Mouse (Mus musculus) bone marrow macrophage, adult 2 months (primary cell): ENCODE results near the gene Gm20695. TPM values are rescaled to one million over a fixed set of nuclear protein-coding genes. Genes with fewer than 3 reads are reported as not detected.

ENCODE experiments used
- H3K27ac ChIP-seq: 2 replicates; pipeline ENCODE4 v1.5.1; 2012; ENCODE audit warnings: low read depth, low read length; ENCODE audit not compliant: insufficient read depth
- H3K4me1 ChIP-seq: 2 replicates; pipeline ENCODE4 v1.6.1; 2012; ENCODE audit warnings: low read length; ENCODE audit not compliant: control insufficient read depth, insufficient read depth
- H3K4me3 ChIP-seq: 2 replicates; pipeline ENCODE4 v1.5.1; 2012; ENCODE audit warnings: mild to moderate bottlenecking, low read length, moderate library complexity; ENCODE audit not compliant: insufficient read depth
- CTCF ChIP-seq: IDR thresholded peaks from 2 replicates; pipeline ENCODE4 v1.5.1; 2012; ENCODE audit warnings: low read depth, mild to moderate bottlenecking, low read length, moderate library complexity
- POLR2A ChIP-seq: IDR thresholded peaks from 2 replicates; pipeline ENCODE4 v1.6.1; 2012; ENCODE audit warnings: mild to moderate bottlenecking, low read depth, low read length, borderline replicate concordance
- polyA plus RNA-seq: library from polyadenylated mRNA; stranded (reverse); fragments of >200 nt; gene quantifications from 2 replicates; pipeline ENCODE4 v1.2.4, GENCODE M21; 2012; ENCODE audit not compliant: missing spikeins, insufficient read depth, insufficient read length

Gene Gm20695
- polyA plus RNA-seq, 1 experiment: 1.0 TPM

GRCm38 (mm10) chr16:3895173-3895792 lies 10.8 kb downstream of the Gm20695 start:
- H3K27ac ChIP-seq: peak overlapping the region; percentile 93
- TF ChIP-seq CTCF (no peak), POLR2A (no peak)
- H3K4me1 ChIP-seq: peaks cover 37% of the 10 kb centered on the region
- H3K4me3 ChIP-seq: peak overlapping the region; percentile 54

- TF ChIP-seq CTCF: no peak
- TF ChIP-seq POLR2A: no peak
- H3K27ac ChIP-seq: peak overlapping the region; percentile 50; the same call in 1 of the 2 replicates
- H3K4me3 ChIP-seq: no peak overlapping the region
- H3K4me1 ChIP-seq: peaks cover 34% of the 10 kb centered on the region
These were observed 11.6 kb downstream of the Gm20695 start for GRCm38 (mm10) chr16:3896046-3896445.

- no peak overlapping the region for H3K27ac ChIP-seq
These were observed 12.1 kb downstream of the Gm20695 start for GRCm38 (mm10) chr16:3896553-3896952.

GRCm38 (mm10) chr16:3907471-3907870 lies 23.0 kb downstream of the Gm20695 start:
- Histone ChIP-seq H3K4me3 (no peak overlapping the region), H3K27ac (no peak overlapping the region), H3K4me1 (peaks cover 10% of the 10 kb centered on the region)
- no peak for TF ChIP-seq POLR2A
- TF ChIP-seq CTCF: no peak

More at GRCm38 (mm10) chr16:3896553-3896952, 12.1 kb downstream of the Gm20695 start:
- no peak overlapping the region for H3K4me3 ChIP-seq
- H3K4me1 ChIP-seq: peaks cover 34% of the 10 kb centered on the region
- TF ChIP-seq CTCF: no peak
- no peak for TF ChIP-seq POLR2A

- peak within 1 kb of the TSS; percentile 84 for H3K4me3 ChIP-seq
- peak; percentile 95 for TF ChIP-seq CTCF
- 0 out of 2 replicates have a peak, but pooled peaks have one; percentile 16 for TF ChIP-seq POLR2A
- peaks cover 10% of the 10 kb centered on the region for H3K4me1 ChIP-seq
- peak within 1 kb of the TSS; percentile 75 for H3K27ac ChIP-seq
These were observed 24.2 kb downstream of the Gm20695 start, which contains the start of the genes 1700037C18Rik and Cluap1 for GRCm38 (mm10) chr16:3908537-3909111. Gene 1700037C18Rik (minus strand): TSS chr16:3908689. Gene Cluap1 (plus strand): TSS chr16:3908801.

GRCm38 (mm10) chr16:3909118-3909517 lies 24.7 kb downstream of the Gm20695 start:
- no peak; the same call in 1 of the 2 replicates for TF ChIP-seq POLR2A
- no peak for TF ChIP-seq CTCF
- Histone ChIP-seq H3K4me3 (peak overlapping the region; percentile 84), H3K27ac (peak overlapping the region; percentile 44), H3K4me1 (peaks cover 10% of the 10 kb centered on the region)

- H3K4me1 ChIP-seq: peaks cover 7% of the 10 kb centered on the region; the same call in 1 of the 2 replicates
- H3K4me3 ChIP-seq: no peak overlapping the region
- peak overlapping the region; percentile 31; the same call in 1 of the 2 replicates for H3K27ac ChIP-seq
- no peak for TF ChIP-seq POLR2A
- TF ChIP-seq CTCF: no peak
These were observed 36.3 kb downstream of the Gm20695 start for GRCm38 (mm10) chr16:3920756-3921155.

- H3K4me3 ChIP-seq: no peak overlapping the region
- H3K27ac ChIP-seq: no peak overlapping the region
- TF ChIP-seq POLR2A: no peak
- TF ChIP-seq CTCF: no peak
These were observed 39.1 kb downstream of the Gm20695 start for GRCm38 (mm10) chr16:3923515-3923914.

GRCm38 (mm10) chr16:3923966-3924365 lies 39.5 kb downstream of the Gm20695 start:
- H3K4me3 ChIP-seq: no peak overlapping the region
- H3K27ac ChIP-seq: no peak overlapping the region

More at GRCm38 (mm10) chr16:3923515-3923914, 39.1 kb downstream of the Gm20695 start:
- H3K4me1 ChIP-seq: peaks cover 15% of the 10 kb centered on the region

GRCm38 (mm10) chr16:3928582-3928981 lies 44.1 kb downstream of the Gm20695 start:
- no peak for TF ChIP-seq POLR2A
- no peak for TF ChIP-seq CTCF
- peak overlapping the region; percentile 90 for H3K27ac ChIP-seq
- peaks cover 23% of the 10 kb centered on the region for H3K4me1 ChIP-seq
- H3K4me3 ChIP-seq: peak overlapping the region; percentile 31; the same call in 1 of the 2 replicates

More at GRCm38 (mm10) chr16:3923966-3924365, 39.5 kb downstream of the Gm20695 start:
- TF ChIP-seq POLR2A (no peak), CTCF (no peak)
- H3K4me1 ChIP-seq: peaks cover 18% of the 10 kb centered on the region
